Mouse (Mus musculus): ENCODE data around the gene Arl14. TPM values are rescaled to one million over a fixed set of nuclear protein-coding genes. Genes with fewer than 3 reads are reported as not detected.

Arl14 gene
- not detected for polyA plus RNA-seq (2017; shearing (Covaris generic))

DNA sequence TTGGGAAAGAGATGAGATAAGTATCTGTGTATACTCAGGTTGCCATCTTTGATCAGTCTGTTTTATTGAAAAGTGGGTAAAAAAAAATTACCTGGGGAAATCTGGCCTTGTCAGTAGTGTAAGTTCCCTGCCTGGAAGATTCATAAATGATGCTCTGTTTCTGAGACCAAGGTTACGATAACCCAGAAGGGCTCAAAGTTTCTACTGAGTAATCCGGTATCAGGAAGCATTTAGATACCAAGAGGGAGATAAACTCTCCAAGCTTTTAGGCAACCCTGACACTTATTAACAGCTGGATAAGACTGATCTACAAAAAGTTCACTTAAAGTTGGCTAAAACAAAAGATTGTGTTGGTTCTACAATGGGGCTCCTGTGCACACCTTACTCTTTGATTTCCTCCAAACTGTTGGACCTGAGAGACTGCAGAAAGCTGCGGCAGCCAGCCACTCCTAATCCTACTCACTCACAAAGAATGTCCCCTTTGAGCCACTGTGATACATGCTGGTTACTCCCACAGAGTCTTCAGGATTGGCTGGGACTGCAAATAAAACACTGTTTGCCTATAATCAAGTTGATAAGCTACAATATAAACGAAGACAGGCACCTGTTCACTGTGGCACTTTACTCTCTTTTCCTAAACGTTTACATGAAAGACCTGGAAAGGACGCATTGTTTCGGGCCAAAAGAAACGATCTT is at the start of gene Arl14:
TSS of gene Arl14 (plus strand) at position 614 of the 696 bp plus-strand sequence.

Other genes with a start within 250 kb of the Arl14 start
- 216 TPM for gene Ift80, start 217.8 kb upstream of the Arl14 start, polyA plus RNA-seq (2017; shearing (Covaris generic))
- gene Smc4, start 217.7 kb upstream of the Arl14 start, polyA plus RNA-seq (2017; shearing (Covaris generic)): 602 TPM
- 19.2 TPM for gene Trim59, start 177.7 kb upstream of the Arl14 start, polyA plus RNA-seq (2017; shearing (Covaris generic))
- gene Kpna4, start 95.3 kb upstream of the Arl14 start, polyA plus RNA-seq (2017; shearing (Covaris generic)): 26.4 TPM
- 4.3 TPM for gene Ppm1l, start 94.4 kb downstream of the Arl14 start, polyA plus RNA-seq (2017; shearing (Covaris generic))